Mouse (Mus musculus) E14TG2a.4 (cell line): Measurements from ENCODE around the gene Ubald1.

Experiments used
- H3K27me3 ChIP-seq: 2 replicates; pipeline ENCODE4 v1.6.1; 2014; ENCODE audit warnings: low read length, control low read depth; ENCODE audit not compliant: insufficient read depth
- H3K36me3 ChIP-seq: 2 replicates; pipeline ENCODE4 v1.6.1; 2014; ENCODE audit warnings: low read length, control low read depth; ENCODE audit not compliant: insufficient read depth
- H3K4me1 ChIP-seq: replicated peaks from 2 replicates; pipeline ENCODE4 v1.6.1; 2014; ENCODE audit warnings: low read depth, low read length, control low read depth
- H3K4me3 ChIP-seq: replicated peaks from 2 replicates; pipeline ENCODE4 v1.5.1; 2014; ENCODE audit warnings: mild to moderate bottlenecking, low read length
- H3K9me3 ChIP-seq: 2 replicates; pipeline ENCODE4 v1.6.1; 2014; ENCODE audit warnings: low read length, control low read depth
- CTCF ChIP-seq: conservative IDR thresholded peaks from 2 replicates; pipeline ENCODE4 v1.5.1; 2014; ENCODE audit warnings: low read length
- NANOG ChIP-seq: IDR thresholded peaks from 2 replicates; pipeline ENCODE4 v1.6.1; 2014; ENCODE audit warnings: borderline replicate concordance, low read length, mixed read lengths
- POU5F1 ChIP-seq: IDR thresholded peaks from 2 replicates; pipeline ENCODE4 v1.6.1; 2014; ENCODE audit warnings: low read length, borderline replicate concordance

Ubald1 gene

GRCm38 (mm10) chr16:4850361-4850760 is 29.8 kb downstream of the Ubald1 start:
- no peak for TF ChIP-seq POU5F1
- Histone ChIP-seq H3K36me3 (no peaks in the 10 kb centered on the region), H3K27me3 (peaks cover 46% of the 10 kb centered on the region), H3K4me1 (no peaks in the 10 kb centered on the region; the same call in 1 of the 2 replicates), H3K4me3 (no peak overlapping the region), H3K9me3 (no peaks in the 10 kb centered on the region)

- no peaks in the 10 kb centered on the region for H3K36me3 ChIP-seq
- no peak for TF ChIP-seq CTCF
These were observed 32.0 kb downstream of the Ubald1 start for GRCm38 (mm10) chr16:4848090-4848489.

GRCm38 (mm10) chr16:4847041-4847440 is 33.1 kb downstream of the Ubald1 start:
- Histone ChIP-seq H3K4me3 (no peak overlapping the region), H3K9me3 (no peaks in the 10 kb centered on the region), H3K36me3 (no peaks in the 10 kb centered on the region), H3K27me3 (peaks cover 31% of the 10 kb centered on the region), H3K4me1 (no peaks in the 10 kb centered on the region; the same call in 1 of the 2 replicates)
- TF ChIP-seq POU5F1 (no peak), CTCF (no peak), NANOG (no peak)

More at GRCm38 (mm10) chr16:4848090-4848489, 32.0 kb downstream of the Ubald1 start:
- H3K27me3 ChIP-seq = peaks cover 33% of the 10 kb centered on the region
- no peak overlapping the region for H3K4me3 ChIP-seq
- no peaks in the 10 kb centered on the region; the same call in 1 of the 2 replicates for H3K4me1 ChIP-seq
- no peaks in the 10 kb centered on the region for H3K9me3 ChIP-seq

GRCm38 (mm10) chr16:4840231-4840630 is 39.9 kb downstream of the Ubald1 start:
- peaks cover 23% of the 10 kb centered on the region for H3K27me3 ChIP-seq
- no peaks in the 10 kb centered on the region for H3K4me1 ChIP-seq
- no peak overlapping the region for H3K4me3 ChIP-seq
- H3K36me3 ChIP-seq = no peaks in the 10 kb centered on the region
- TF ChIP-seq NANOG = no peak
- no peak for TF ChIP-seq CTCF
- no peak for TF ChIP-seq POU5F1
- no peaks in the 10 kb centered on the region for H3K9me3 ChIP-seq

GRCm38 (mm10) chr16:4839552-4839951 is 40.6 kb downstream of the Ubald1 start:
- no peak for TF ChIP-seq POU5F1
- no peak for TF ChIP-seq NANOG
- no peak for TF ChIP-seq CTCF
- Histone ChIP-seq H3K4me1 (no peaks in the 10 kb centered on the region), H3K27me3 (peaks cover 27% of the 10 kb centered on the region), H3K36me3 (no peaks in the 10 kb centered on the region), H3K9me3 (no peaks in the 10 kb centered on the region), H3K4me3 (no peak overlapping the region)

- TF ChIP-seq CTCF (no peak), NANOG (no peak), POU5F1 (no peak)
- no peaks in the 10 kb centered on the region for H3K9me3 ChIP-seq
- no peak overlapping the region for H3K4me3 ChIP-seq
- peaks cover 31% of the 10 kb centered on the region for H3K27me3 ChIP-seq
- no peaks in the 10 kb centered on the region for H3K36me3 ChIP-seq
- H3K4me1 ChIP-seq = no peaks in the 10 kb centered on the region
These were observed 42.5 kb downstream of the Ubald1 start for GRCm38 (mm10) chr16:4837631-4838030.

- Histone ChIP-seq H3K4me1 (no peaks in the 10 kb centered on the region), H3K36me3 (no peaks in the 10 kb centered on the region), H3K4me3 (no peak within 1 kb of the TSS), H3K9me3 (no peaks in the 10 kb centered on the region), H3K27me3 (peaks cover 18% of the 10 kb centered on the region)
- TF ChIP-seq CTCF (no peak), NANOG (no peak), POU5F1 (no peak)
These were observed 44.9 kb downstream of the Ubald1 start, which contains the start of gene 4930562C15Rik for GRCm38 (mm10) chr16:4835191-4835590. TSS of gene 4930562C15Rik (plus strand) at chr16:4835416.

GRCm38 (mm10) chr16:4833858-4834257 is 46.3 kb downstream of the Ubald1 start:
- no peaks in the 10 kb centered on the region for H3K36me3 ChIP-seq
- TF ChIP-seq CTCF (no peak), NANOG (no peak), POU5F1 (no peak)
- no peaks in the 10 kb centered on the region for H3K9me3 ChIP-seq
- H3K27me3 ChIP-seq = peaks cover 14% of the 10 kb centered on the region
- no peak overlapping the region for H3K4me3 ChIP-seq
- no peaks in the 10 kb centered on the region for H3K4me1 ChIP-seq

- peaks cover 14% of the 10 kb centered on the region for H3K27me3 ChIP-seq
- no peak overlapping the region for H3K4me3 ChIP-seq
- no peaks in the 10 kb centered on the region for H3K36me3 ChIP-seq
- TF ChIP-seq NANOG = no peak
- TF ChIP-seq CTCF = no peak
- TF ChIP-seq POU5F1 = no peak
- H3K4me1 ChIP-seq = no peaks in the 10 kb centered on the region
- 0 out of 2 replicates have a peak, but pooled peaks cover 2% of the 10 kb centered on the region for H3K9me3 ChIP-seq
These were observed 48.3 kb downstream of the Ubald1 start for GRCm38 (mm10) chr16:4831650-4832419.
